Mouse (Mus musculus): ENCODE measurements around the gene Npnt. TPM values are rescaled to one million over a fixed set of nuclear protein-coding genes. Genes with fewer than 3 reads are reported as not detected.

Gene Npnt
- total RNA-seq (2021), result 1 to 10 TPM; 6.8 to 7.7 TPM
- long read RNA-seq, experiment 1, partial matches to known transcripts, result 0 of 5 reads
- long read RNA-seq, experiment 1, other reads (novel, unspliced or antisense), result 2 of 5 reads
- long read RNA-seq, experiment 2, partial matches to known transcripts, result 1 of 5 reads
- long read RNA-seq, experiment 2, other reads (novel, unspliced or antisense), result 3 of 5 reads

DNA sequence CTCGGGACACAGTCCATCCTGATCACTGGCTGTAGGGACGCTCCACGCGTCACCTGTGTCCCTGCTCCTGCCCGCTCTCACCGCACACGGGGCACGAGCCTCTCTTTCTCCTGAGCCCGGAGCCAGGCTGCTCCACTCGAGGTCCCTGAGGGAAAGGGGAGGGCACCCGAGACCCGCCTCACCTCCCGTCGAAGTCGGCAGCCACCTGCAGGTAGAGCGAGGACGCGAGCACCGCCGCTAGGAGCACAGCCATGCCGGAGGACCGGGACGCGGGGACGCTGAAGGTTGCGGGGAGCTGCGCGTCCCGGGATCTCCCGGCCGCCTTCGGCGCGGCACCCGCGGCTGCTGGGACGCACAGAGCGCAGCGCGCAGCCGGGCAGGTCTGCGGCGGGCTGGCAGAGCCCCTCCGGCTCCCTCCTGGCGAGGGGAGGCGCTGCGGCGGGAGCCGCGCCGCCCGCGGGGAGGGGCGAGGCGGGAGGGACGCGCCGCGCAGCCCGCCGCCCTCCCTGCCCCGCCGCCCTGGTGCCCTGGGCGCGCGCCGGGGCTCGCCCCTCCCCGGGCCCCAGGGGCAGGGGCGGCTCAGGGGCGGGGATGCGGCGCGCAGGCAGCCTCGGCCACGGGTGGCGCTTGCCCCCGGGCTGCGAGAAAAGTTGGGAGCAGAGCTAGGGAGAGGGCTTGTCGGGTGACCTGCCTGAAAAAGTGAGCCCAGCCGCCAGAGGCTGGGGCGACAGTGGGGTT lies at the start of gene Npnt:
Gene Npnt (minus strand): TSS at position 501 of the 738 bp plus-strand sequence.
- no peak for DNase-seq

DNA sequence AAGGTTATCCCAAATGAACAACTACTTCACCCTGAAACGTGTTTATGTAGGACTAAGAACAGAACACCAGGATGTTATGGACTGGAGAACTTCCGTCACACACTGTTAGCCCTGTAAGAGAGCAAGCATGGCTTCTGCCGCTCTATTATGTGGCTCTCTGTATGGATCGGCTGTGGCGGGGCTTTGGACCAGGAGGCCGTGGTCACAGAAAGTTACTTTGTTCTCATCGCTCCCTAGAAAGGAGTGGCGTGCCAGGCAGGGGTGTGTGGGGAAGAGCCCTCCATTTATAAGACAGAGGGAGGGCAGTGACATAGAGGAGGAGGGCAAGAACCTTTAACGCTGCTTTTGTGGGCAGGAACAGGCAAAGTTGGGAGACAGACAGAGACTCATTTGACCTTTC lies 46.2 kb upstream of the Npnt start:
- DNase-seq, result no peak

DNA sequence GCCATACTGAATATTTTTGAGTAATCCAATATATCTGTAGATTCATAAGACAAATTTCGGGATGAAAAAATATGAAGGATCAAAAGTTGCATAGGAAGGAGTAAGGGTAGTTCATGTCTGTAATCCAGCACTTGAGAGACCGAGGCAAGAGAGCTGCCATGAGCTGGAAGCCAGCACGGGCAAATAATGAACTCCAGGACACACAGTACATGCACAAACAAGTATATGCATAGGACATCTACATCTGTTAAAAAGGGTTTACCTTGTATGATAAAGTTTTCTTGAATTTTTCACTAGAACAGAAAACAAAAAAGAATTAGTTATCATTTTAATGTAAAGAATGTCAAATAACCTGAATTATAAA lies 45.8 kb upstream of the Npnt start:
- no peak for DNase-seq

DNA sequence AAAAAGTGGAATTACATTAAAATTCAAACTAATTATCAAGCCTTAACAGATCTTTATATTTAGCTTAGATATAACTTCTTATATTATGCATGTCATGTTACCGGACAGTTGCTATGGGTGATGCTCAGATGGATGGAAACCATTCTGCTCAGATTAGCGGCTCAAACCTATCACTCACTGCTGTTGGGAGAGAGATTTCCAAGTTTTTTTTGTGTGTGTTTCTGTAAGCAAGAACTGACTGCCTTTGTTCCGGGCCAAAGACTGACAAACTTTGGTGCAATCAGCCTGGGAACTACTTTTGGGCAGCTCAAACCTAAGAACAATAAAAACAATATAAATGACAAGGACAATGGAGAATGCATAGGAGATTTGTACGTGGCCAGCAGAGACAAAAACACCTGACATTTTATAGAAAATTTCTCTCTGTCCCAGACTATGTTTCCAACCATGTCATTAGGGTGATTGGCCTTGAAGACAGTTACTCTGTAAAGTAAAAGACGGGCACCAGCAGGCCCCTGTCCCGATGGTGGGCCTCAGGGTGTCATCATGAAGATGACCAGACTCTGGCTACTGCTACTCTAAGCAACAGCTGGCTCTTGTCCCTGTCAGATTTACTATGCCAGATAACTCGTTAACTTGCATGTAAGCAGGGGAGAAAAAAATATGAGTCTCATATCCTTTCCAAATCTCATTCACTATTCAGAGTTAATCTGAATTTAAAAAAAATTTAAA lies 45.2 kb upstream of the Npnt start:
- no peak for DNase-seq

DNA sequence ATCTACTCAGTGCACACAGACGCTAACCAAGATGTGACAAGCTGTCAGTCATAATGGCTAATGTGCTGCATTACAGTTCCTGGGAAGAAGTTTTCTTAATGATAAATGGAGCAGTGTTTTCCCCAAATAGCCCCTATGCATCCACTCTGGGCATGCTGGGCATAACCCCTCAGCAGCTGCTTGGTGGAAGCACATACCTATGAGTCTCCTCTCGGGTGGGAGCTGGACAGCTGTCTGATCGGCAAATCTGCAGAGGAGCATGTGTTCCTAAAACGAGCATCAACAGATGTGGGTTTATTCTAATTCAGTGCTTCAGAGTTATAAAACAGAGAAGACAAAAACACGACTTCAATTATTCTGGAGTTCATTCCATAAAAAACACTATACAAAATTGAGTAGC lies 36.1 kb upstream of the Npnt start:
- no peak for DNase-seq

GRCm38 (mm10) chr3:132983845-132984485 lies 33.9 kb upstream of the Npnt start:
- no peak for DNase-seq

GRCm38 (mm10) chr3:132981968-132982367 lies 31.9 kb upstream of the Npnt start:
- DNase-seq, result no peak

- no peak for DNase-seq
These were observed 29.8 kb upstream of the Npnt start for GRCm38 (mm10) chr3:132979781-132980461.

- no peak for DNase-seq
These were observed 16.2 kb upstream of the Npnt start for GRCm38 (mm10) chr3:132966255-132966654.

DNA sequence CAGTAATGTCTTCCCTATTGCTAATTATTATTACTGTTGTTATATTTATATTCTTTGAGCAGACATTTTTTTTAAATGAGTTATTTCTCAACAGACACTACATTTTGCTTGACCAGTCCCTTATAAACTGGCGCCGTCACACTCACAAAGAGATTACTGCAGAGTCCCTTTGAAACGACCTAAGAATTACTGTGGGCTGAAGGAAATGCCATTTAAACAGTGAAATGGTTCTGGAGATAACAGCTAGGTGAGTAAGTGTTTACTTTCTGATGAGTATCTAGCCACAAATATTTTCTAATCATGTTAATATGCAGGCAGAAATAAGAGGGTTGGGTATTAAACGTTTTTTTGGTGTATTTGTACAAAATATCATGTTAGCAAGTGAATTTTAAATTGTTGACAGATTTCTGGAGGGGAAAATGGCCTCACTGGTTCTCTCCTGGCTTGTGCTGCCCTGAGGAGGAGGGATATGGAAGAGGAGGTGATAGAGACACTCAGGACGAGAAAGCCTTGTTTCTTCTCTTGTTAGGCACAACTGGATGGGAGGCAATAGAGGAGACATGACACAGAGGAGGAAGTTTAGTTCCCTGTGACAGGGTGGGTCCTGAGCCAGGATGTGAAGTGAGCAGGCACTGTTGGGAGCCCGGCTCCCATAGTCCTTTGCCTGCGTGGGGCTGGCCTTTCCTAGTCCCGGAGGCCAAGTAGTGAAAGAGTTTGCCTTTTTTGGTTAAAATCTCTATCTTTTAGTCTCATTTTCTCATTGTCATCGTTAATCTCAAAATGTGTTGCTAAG lies 14.8 kb upstream of the Npnt start:
- DNase-seq, result no peak

- DNase-seq, result no peak
These were observed 12.7 kb upstream of the Npnt start for GRCm38 (mm10) chr3:132962631-132963361.

GRCm38 (mm10) chr3:132950529-132950880 lies 414 bp upstream of the Npnt start:
- DNase-seq, result no peak

DNA sequence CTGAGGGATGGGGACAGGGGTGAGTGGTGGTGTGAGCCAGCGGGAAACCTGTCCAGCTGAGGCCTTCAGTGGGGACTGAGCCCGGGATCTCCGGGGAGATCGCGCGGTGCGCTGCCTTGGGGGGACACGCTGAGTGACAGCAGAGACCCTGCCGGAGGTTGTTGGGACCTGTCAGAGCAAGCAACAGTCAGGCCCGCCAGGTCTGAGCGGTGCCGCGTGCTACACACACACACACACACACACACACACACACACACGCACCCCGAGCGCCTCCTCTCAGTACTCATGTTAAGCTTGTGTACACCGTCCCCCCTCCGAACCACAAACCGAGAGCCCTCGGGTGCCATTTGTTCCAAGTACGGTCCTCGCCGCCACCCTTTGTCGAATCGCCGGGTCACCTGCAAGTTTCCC lies 706 bp downstream of the Npnt start:
- no peak for DNase-seq

- DNase-seq, result no peak
These were observed 1.7 kb downstream of the Npnt start for GRCm38 (mm10) chr3:132948298-132948795.

- no peak for DNase-seq
These were observed 4.0 kb downstream of the Npnt start for GRCm38 (mm10) chr3:132946086-132946485.

- DNase-seq, result no peak
These were observed 4.4 kb downstream of the Npnt start for GRCm38 (mm10) chr3:132945669-132946068.

DNA sequence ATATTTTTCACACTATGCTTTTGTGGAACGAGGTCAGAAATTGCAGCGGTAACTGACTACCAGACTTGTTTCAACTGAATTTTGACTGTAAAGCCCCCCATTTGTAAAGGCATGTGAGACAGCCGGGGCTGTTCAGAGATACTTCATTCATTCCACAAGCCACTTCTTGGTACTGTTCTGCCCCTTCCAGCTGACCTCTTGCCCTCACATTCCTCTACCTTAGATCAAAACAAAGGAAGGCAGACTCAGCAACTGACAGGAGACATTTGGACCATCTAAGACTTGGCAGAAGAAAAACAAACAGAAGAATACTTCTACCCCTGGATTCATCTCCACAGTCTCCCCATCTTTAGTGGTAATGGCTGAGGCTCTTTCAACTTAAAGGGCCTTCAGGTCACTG lies 5.5 kb downstream of the Npnt start:
- DNase-seq, result no peak

DNA sequence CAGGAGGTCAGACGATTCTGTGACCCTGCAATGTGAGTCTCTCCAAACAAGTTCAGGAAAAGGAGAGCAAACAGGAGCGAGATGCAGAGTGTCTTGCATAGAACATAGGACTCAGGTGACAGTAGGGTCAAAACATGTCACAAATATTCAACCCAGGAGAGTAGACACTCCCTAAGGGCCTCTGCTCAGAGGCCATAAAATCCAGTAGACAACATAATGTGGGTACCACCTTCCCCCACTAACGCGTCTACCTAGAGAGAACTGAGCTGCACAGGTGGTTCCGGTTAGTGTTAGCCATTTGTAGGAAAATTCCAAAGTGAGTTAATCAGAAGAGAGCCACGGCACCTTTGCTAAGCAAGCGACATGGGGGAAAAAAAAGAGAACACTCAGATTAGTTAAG lies 5.9 kb downstream of the Npnt start:
- no peak for DNase-seq

- DNase-seq, result no peak
These were observed 7.3 kb downstream of the Npnt start for GRCm38 (mm10) chr3:132942778-132943177.

GRCm38 (mm10) chr3:132940181-132940990 lies 9.7 kb downstream of the Npnt start:
- DNase-seq, result no peak

Measured in gastrocnemius, postnatal 25 days (tissue).